Mouse (Mus musculus): Measurements from ENCODE around the gene Fbxl21.

The Fbxl21 gene

GRCm38 (mm10) chr13:56582720-56583119 is 60.4 kb downstream of the Fbxl21 start:
- DNase-seq = no peak

GRCm38 (mm10) chr13:56586046-56586445 is 63.8 kb downstream of the Fbxl21 start:
- no peak for DNase-seq
